Mouse (Mus musculus) limb, embryonic 14.5 days (tissue): Measurements from ENCODE around the gene Dnaja3. TPM values are rescaled to one million over a fixed set of nuclear protein-coding genes. Genes with fewer than 3 reads are reported as not detected.

Experiments
- ATAC-seq: fragments of 200-750 bp; cut with Nextera tagmentation; 2 replicates; pipeline ENCODE4 v1.8.0; 2017; ENCODE audit warnings: low read depth, moderate number of reproducible peaks, moderate TSS enrichment; ENCODE audit not compliant: low FRiP score
- DNase-seq: peaks from one replicate; pipeline ENCODE4 v3.0.0-alpha.2; 2015; ENCODE audit warnings: low spot score
- H3K27ac ChIP-seq: fragments of 300-500 bp; sonication (generic); replicated peaks from 2 replicates; pipeline ENCODE4 v1.5.1; 2014; ENCODE audit warnings: low read depth, mild to moderate bottlenecking, low read length, moderate library complexity, mixed read lengths
- H3K27me3 ChIP-seq: fragments of 300-500 bp; sonication (generic); 2 replicates; pipeline ENCODE4 v1.6.1; 2014; ENCODE audit warnings: low read length, mixed read lengths; ENCODE audit not compliant: control insufficient read depth, insufficient read depth
- H3K36me3 ChIP-seq: fragments of 300-500 bp; sonication (generic); 2 replicates; pipeline ENCODE4 v1.6.1; 2014; ENCODE audit warnings: mild to moderate bottlenecking, low read length, moderate library complexity, mixed read lengths; ENCODE audit not compliant: control insufficient read depth, insufficient read depth
- H3K4me1 ChIP-seq: fragments of 300-500 bp; sonication (generic); 2 replicates; pipeline ENCODE4 v1.6.1; 2014; ENCODE audit warnings: antibody characterized with exemption, low read length, mixed read lengths; ENCODE audit not compliant: control insufficient read depth, insufficient read depth
- H3K4me2 ChIP-seq: fragments of 300-500 bp; sonication (generic); replicated peaks from 2 replicates; pipeline ENCODE4 v1.6.1; 2014; ENCODE audit warnings: low read depth, mild to moderate bottlenecking, low read length, moderate library complexity; ENCODE audit not compliant: severe bottlenecking
- H3K4me3 ChIP-seq: fragments of 300-500 bp; sonication (generic); replicated peaks from 2 replicates; pipeline ENCODE4 v1.5.1; 2014; ENCODE audit warnings: low read length
- H3K9ac ChIP-seq: fragments of 300-500 bp; sonication (generic); 2 replicates; pipeline ENCODE4 v1.6.1; 2014; ENCODE audit warnings: mild to moderate bottlenecking, low read depth, low read length, moderate library complexity; ENCODE audit not compliant: severe bottlenecking
- H3K9me3 ChIP-seq: fragments of 300-500 bp; sonication (generic); 2 replicates; pipeline ENCODE4 v1.6.1; 2016; ENCODE audit warnings: low read length; ENCODE audit not compliant: control insufficient read depth
- POLR2A ChIP-seq: fragments of 200-500 bp; IDR thresholded peaks from 2 replicates; pipeline ENCODE4 v1.8.0; 2012; ENCODE audit warnings: inconsistent platforms, mild to moderate bottlenecking, moderate library complexity, borderline replicate concordance; ENCODE audit not compliant: insufficient read depth, insufficient read length; ENCODE audit errors: extremely low read depth
- WGBS: fragments of 180-500 bp; shearing (Covaris S2); extraction: QIAGEN DNeasy Blood & Tissue Kit; methylation state at CpG from one replicate; pipeline ENCODE4 v1.1.7; 2014; 5-methylcytosine and 5-hydroxymethylcytosine counted together
- polyA plus RNA-seq, 2 experiments: library from polyadenylated mRNA; depleted of rRNA in 1 of 2; stranded (reverse) in 1 of 2; unstranded in 1 of 2; fragments of >200 nt; fragmentation: Nextera tagmentation in 1 of 2; extraction: Ambion mirVana in 1 of 2; gene quantifications; 2 replicates each; pipeline versions ENCODE4 v1.2.1 to v1.2.3; 2012 to 2014

The Dnaja3 gene
- polyA plus RNA-seq, 2 experiments, result 30.2 to 54.7 TPM

DNA sequence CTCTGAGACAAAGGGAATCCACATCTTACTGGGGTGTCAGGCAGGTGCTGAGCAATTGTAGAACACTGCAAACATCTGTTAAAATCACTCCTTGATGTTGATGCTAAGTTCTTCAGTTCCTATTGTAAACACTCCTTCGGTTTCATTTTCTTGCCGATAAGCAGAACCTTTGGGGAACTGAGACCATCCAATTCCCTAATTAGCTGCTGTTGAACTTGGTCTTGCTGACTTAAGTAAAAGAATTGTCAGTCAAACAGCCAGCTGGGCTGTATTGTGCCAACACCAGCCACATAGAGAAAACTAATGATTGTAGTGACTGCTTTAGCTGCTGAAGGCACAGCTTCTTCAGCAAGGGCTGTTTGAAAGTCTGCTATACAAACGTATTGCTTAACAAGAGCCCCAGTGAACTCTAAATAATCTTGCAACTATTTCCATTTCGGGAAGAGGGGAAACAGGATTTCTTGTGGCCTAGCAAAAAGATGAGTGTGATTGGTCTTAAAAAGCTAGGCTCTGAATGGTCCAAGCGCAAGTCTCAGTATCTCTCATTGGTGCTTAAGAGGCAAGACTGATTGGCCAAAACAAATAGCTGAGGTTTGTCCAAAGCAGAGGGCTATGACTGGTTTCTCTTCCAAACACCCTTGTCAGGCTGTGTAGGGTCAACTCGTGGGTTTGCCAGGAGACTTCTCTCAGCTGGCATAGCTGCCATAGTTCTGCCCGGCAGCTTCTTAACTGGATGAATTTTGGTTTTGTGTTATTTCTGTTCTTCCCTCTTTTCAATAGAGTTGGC lies 82.5 kb downstream of the Dnaja3 start:
- Histone ChIP-seq H3K9ac (no peak overlapping the region), H3K36me3 (no peaks in the 10 kb centered on the region), H3K9me3 (no peaks in the 10 kb centered on the region), H3K27me3 (no peaks in the 10 kb centered on the region), H3K4me3 (no peak overlapping the region), H3K27ac (no peak overlapping the region), H3K4me2 (no peak overlapping the region), H3K4me1 (peaks cover 9% of the 10 kb centered on the region; the same call in 1 of the 2 replicates)
- TF ChIP-seq POLR2A, result no peak
- DNase-seq (no peak), ATAC-seq (no peak)
- WGBS, result 78% methylated on average over 7 of the region's 7 CpGs

DNA sequence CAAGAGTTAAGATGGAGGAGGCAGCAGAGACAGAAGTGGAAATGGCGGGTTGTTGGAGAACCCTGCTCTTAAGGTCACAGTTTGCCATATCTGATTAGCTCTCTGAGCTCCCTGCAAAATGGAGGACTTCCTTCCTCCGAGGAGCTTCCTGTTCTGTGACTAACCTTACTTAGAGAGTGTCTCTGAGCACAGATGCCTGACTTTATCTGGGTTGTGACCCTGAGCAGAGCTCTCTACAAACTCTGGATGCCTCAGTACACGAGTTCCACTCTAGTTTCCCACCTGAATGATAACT lies 83.1 kb downstream of the Dnaja3 start:
- ATAC-seq (no peak), DNase-seq (no peak)
- no peaks in the 10 kb centered on the region for H3K27me3 ChIP-seq
- WGBS, result 67% methylated on average over 3 of the region's 3 CpGs
- H3K4me2 ChIP-seq, result no peak overlapping the region
- no peak overlapping the region for H3K27ac ChIP-seq
- no peak for TF ChIP-seq POLR2A
- H3K9me3 ChIP-seq, result no peaks in the 10 kb centered on the region
- H3K36me3 ChIP-seq, result no peaks in the 10 kb centered on the region
- peaks cover 7% of the 10 kb centered on the region; the same call in 1 of the 2 replicates for H3K4me1 ChIP-seq
- no peak overlapping the region for H3K4me3 ChIP-seq
- H3K9ac ChIP-seq, result no peak overlapping the region

DNA sequence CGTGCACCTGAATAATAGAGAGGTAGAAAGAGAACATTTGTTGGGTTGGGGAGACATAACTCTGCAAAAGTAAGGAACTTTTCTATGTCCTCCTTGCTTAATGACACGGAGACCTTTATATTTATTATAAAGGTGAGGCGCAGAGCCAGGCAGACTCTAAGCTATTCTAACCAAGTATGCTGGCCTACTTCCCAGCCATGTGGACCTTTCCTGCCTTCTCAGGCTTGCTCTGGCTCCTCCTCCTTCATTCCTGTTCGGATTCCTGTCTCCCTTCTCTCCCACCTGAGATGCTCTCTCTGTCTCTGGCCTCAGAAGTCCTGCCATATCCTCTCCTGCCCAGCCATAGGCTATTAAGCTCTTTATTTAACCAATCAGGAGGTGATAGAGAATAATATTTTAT lies 85.5 kb downstream of the Dnaja3 start:
- 68% methylated on average over 4 of the region's 4 CpGs for WGBS
- Histone ChIP-seq H3K9me3 (no peaks in the 10 kb centered on the region), H3K4me1 (peaks cover 7% of the 10 kb centered on the region; the same call in 1 of the 2 replicates), H3K4me2 (no peak overlapping the region), H3K27ac (0 out of 2 replicates have a peak overlapping the region, but pooled peaks have one; percentile 77), H3K4me3 (no peak overlapping the region), H3K27me3 (no peaks in the 10 kb centered on the region), H3K9ac (no peak overlapping the region), H3K36me3 (no peaks in the 10 kb centered on the region)
- DNase-seq (no peak), ATAC-seq (no peak)
- no peak for TF ChIP-seq POLR2A

DNA sequence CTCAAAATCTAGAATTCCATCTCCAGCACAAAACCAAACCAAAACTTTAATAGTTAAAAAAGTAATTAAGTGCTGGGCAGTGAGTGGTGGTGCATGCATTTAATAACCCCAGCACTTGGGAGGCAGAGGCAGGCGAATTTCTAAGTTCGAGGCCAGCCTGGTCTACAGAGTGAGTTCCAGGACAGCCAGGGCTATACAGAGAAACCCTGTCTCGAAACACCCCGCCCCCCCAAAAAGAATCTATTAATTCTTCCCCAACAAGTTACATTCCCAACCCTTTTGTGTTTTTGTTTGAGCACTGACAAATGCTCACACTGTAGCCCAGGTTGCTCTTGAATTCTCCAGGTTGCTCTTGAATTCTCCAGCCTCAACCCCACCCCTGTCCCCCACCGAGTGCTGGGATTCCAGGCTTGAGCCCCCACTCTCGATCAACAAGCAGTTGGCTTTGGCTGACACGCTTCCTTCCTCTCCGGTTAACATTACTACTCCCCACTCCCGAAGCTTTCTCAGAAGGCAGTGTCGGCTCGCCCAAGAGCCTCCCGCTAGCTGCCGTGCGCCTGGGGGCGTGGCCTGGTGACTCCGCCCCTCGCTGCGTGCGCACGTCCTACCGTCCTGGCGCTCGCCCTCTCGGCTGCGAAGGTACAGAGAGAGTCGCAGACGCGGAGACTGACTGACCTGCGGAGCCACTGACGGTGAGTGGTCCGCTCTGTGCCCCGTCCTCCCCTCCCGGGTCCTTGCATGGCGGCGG lies 86.2 kb downstream of the Dnaja3 start, which contains the start of gene Hmox2:
Gene Hmox2, plus strand, starts transcription at position 582 of the 748 bp plus-strand sequence.
- H3K4me3 ChIP-seq, result peak within 1 kb of the TSS; percentile 97
- no peaks in the 10 kb centered on the region for H3K36me3 ChIP-seq
- H3K9ac ChIP-seq, result peak within 1 kb of the TSS; percentile 91
- DNase-seq (peak; percentile 91), ATAC-seq (peak; percentile 95)
- peak within 1 kb of the TSS; percentile 77 for H3K27ac ChIP-seq
- no peaks in the 10 kb centered on the region for H3K9me3 ChIP-seq
- peak; percentile 84; the same call in 1 of the 2 replicates for TF ChIP-seq POLR2A
- peaks cover 7% of the 10 kb centered on the region; the same call in 1 of the 2 replicates for H3K4me1 ChIP-seq
- peak within 1 kb of the TSS; percentile 79 for H3K4me2 ChIP-seq
- no peaks in the 10 kb centered on the region for H3K27me3 ChIP-seq
- WGBS, result 4% methylated on average over 35 of the region's 35 CpGs

DNA sequence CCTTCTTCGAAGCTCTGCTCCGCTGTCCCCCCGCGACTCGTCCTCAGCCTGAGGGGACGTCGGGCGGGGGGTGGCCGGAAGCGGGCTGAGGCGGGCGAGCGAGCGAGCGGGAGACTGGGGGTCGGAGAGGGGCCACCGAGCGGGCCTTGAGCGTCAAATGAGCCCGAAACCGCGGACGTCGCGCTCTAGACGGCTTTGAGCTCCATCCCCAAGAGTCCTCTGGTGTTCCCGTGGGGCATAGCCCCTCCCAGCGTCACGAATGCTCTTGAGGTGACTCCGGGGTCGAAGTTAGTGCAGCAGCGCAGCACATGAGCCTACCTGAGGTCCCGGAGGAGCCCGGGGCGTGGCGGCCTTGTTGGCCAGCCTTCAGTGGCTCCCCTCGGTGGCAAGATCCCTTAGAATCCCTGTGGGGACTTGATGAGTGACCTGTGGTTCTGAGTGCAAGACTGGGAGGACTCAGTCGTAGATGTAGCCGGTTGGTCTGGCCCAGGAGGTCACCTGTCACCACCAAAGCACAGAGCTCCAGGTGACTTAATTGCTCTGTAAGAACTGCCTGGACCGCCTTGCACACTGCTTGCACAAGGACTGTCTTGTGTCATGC lies 86.8 kb downstream of the Dnaja3 start:
- peak; percentile 10 for DNase-seq
- under 1% methylated on average over 39 of the region's 40 CpGs for WGBS
- Histone ChIP-seq H3K36me3 (no peaks in the 10 kb centered on the region), H3K4me3 (peak overlapping the region; percentile 97), H3K4me1 (peaks cover 10% of the 10 kb centered on the region; the same call in 1 of the 2 replicates), H3K27me3 (no peaks in the 10 kb centered on the region), H3K9me3 (no peaks in the 10 kb centered on the region), H3K4me2 (peak overlapping the region; percentile 79), H3K9ac (peak overlapping the region; percentile 91), H3K27ac (peak overlapping the region; percentile 77)
- TF ChIP-seq POLR2A, result no peak
- ATAC-seq, result peak; percentile 83
